Mouse (Mus musculus): ENCODE data around the gene Shank2. TPM values are rescaled to one million over a fixed set of nuclear protein-coding genes. Genes with fewer than 3 reads are reported as not detected.

The Shank2 gene
- total RNA-seq (2015; ENCODE audit: low replicate concordance) (not detected in 2 replicates), total RNA-seq (2017; ENCODE audit: low replicate concordance) (not detected in 2 replicates)

- ATAC-seq (replicated peaks; ENCODE audit: low FRiP score, poor library complexity, severe bottlenecking): no peak
Measured at GRCm38 (mm10) chr7:144001628-144002027, at the start of gene Shank2. Gene Shank2, plus strand, starts transcription at chr7:144001928.

GRCm38 (mm10) chr7:143952130-143952529 lies 49.6 kb upstream of the Shank2 start:
- ATAC-seq (replicated peaks; ENCODE audit: low FRiP score, poor library complexity, severe bottlenecking): no peak

GRCm38 (mm10) chr7:143956575-143957295 lies 45.0 kb upstream of the Shank2 start:
- no peak for ATAC-seq (replicated peaks; ENCODE audit: low FRiP score, poor library complexity, severe bottlenecking)

GRCm38 (mm10) chr7:143958030-143958565 lies 43.6 kb upstream of the Shank2 start:
- ATAC-seq (replicated peaks; ENCODE audit: low FRiP score, poor library complexity, severe bottlenecking): no peak

- no peak for ATAC-seq (replicated peaks; ENCODE audit: low FRiP score, poor library complexity, severe bottlenecking)
Measured at GRCm38 (mm10) chr7:143963813-143964212, 37.9 kb upstream of the Shank2 start.

- ATAC-seq (replicated peaks; ENCODE audit: low FRiP score, poor library complexity, severe bottlenecking): no peak
Measured at GRCm38 (mm10) chr7:143966621-143967020, 35.1 kb upstream of the Shank2 start.

- no peak for ATAC-seq (replicated peaks; ENCODE audit: low FRiP score, poor library complexity, severe bottlenecking)
Measured at GRCm38 (mm10) chr7:143977491-143977830, 24.3 kb upstream of the Shank2 start.

GRCm38 (mm10) chr7:143977831-143978682 lies 23.7 kb upstream of the Shank2 start:
- ATAC-seq (replicated peaks; ENCODE audit: low FRiP score, poor library complexity, severe bottlenecking): no peak

- 0 out of 2 replicates have a peak, but pooled peaks have one; percentile 51 for ATAC-seq (replicated peaks; ENCODE audit: low FRiP score, poor library complexity, severe bottlenecking)
Measured at GRCm38 (mm10) chr7:143978741-143979371, 22.9 kb upstream of the Shank2 start.

- ATAC-seq (replicated peaks; ENCODE audit: low FRiP score, poor library complexity, severe bottlenecking): no peak
Measured at GRCm38 (mm10) chr7:143979986-143980385, 21.7 kb upstream of the Shank2 start.

GRCm38 (mm10) chr7:143986281-143986680 lies 15.4 kb upstream of the Shank2 start:
- ATAC-seq (replicated peaks; ENCODE audit: low FRiP score, poor library complexity, severe bottlenecking): peak; percentile 42; the same call in 1 of the 2 replicates

GRCm38 (mm10) chr7:143991160-143991559 lies 10.6 kb upstream of the Shank2 start:
- ATAC-seq (replicated peaks; ENCODE audit: low FRiP score, poor library complexity, severe bottlenecking): no peak

GRCm38 (mm10) chr7:143999073-143999472 lies 2.7 kb upstream of the Shank2 start:
- no peak for ATAC-seq (replicated peaks; ENCODE audit: low FRiP score, poor library complexity, severe bottlenecking)

- no peak for ATAC-seq (replicated peaks; ENCODE audit: low FRiP score, poor library complexity, severe bottlenecking)
Measured at GRCm38 (mm10) chr7:144003471-144003870, 1.7 kb downstream of the Shank2 start.

- ATAC-seq (replicated peaks; ENCODE audit: low FRiP score, poor library complexity, severe bottlenecking): no peak
Measured at GRCm38 (mm10) chr7:144008079-144008478, 6.4 kb downstream of the Shank2 start.

- ATAC-seq (replicated peaks; ENCODE audit: low FRiP score, poor library complexity, severe bottlenecking): no peak
Measured at GRCm38 (mm10) chr7:144008985-144009384, 7.3 kb downstream of the Shank2 start.

- no peak for ATAC-seq (replicated peaks; ENCODE audit: low FRiP score, poor library complexity, severe bottlenecking)
Measured at GRCm38 (mm10) chr7:144014485-144014884, 12.8 kb downstream of the Shank2 start.

GRCm38 (mm10) chr7:144021801-144022200 lies 20.1 kb downstream of the Shank2 start:
- no peak for ATAC-seq (replicated peaks; ENCODE audit: low FRiP score, poor library complexity, severe bottlenecking)

- ATAC-seq (replicated peaks; ENCODE audit: low FRiP score, poor library complexity, severe bottlenecking): no peak
Measured at GRCm38 (mm10) chr7:144022682-144023081, 21.0 kb downstream of the Shank2 start.

GRCm38 (mm10) chr7:144023561-144023960 lies 21.8 kb downstream of the Shank2 start:
- no peak for ATAC-seq (replicated peaks; ENCODE audit: low FRiP score, poor library complexity, severe bottlenecking)

Measured in erythroblast, adult 5-6 weeks (primary cell).